Mouse (Mus musculus) cortical plate, adult 2 months (tissue): ENCODE measurements around the gene Elmod2. TPM values are rescaled to one million over a fixed set of nuclear protein-coding genes. Genes with fewer than 3 reads are reported as not detected.
A peak's percentile ranks its signal among the peaks of the same experiment; 100 is the strongest.
"Not testable (repeated sequence)": the region's sequence is repeated elsewhere in the genome, so short reads cannot be mapped to it uniquely, and the experiment has no call there.

Source experiments
- H3K27ac ChIP-seq: fragments of 200-500 bp; 2 replicates; pipeline ENCODE4 v1.5.1; 2012; ENCODE audit warnings: low read length, control low read depth, inconsistent platforms; ENCODE audit not compliant: insufficient read depth
- H3K4me1 ChIP-seq: fragments of 200-500 bp; 2 replicates; pipeline ENCODE4 v1.6.1; 2011; ENCODE audit warnings: low read length; ENCODE audit not compliant: control insufficient read depth, insufficient read depth
- H3K4me3 ChIP-seq: fragments of 200-500 bp; 2 replicates; pipeline ENCODE4 v1.5.1; 2011; ENCODE audit warnings: mild to moderate bottlenecking, low read length, control low read depth; ENCODE audit not compliant: insufficient read depth
- CTCF ChIP-seq: fragments of 200-500 bp; IDR thresholded peaks from 2 replicates; pipeline ENCODE4 v1.5.1; 2011; ENCODE audit warnings: mild to moderate bottlenecking, control low read depth, low read length; ENCODE audit not compliant: insufficient read depth; ENCODE audit errors: extremely low read depth
- POLR2A ChIP-seq: fragments of 200-500 bp; IDR thresholded peaks from 2 replicates; pipeline ENCODE4 v1.6.1; 2011; ENCODE audit warnings: mild to moderate bottlenecking, low read length, control low read depth; ENCODE audit not compliant: insufficient read depth; ENCODE audit errors: extremely low read depth
- polyA plus RNA-seq: library from polyadenylated mRNA; depleted of rRNA; stranded (reverse); fragments of >200 nt; gene quantifications from 2 replicates; pipeline ENCODE4 v1.2.3, GENCODE M21; 2012

Elmod2 gene
- polyA plus RNA-seq, 1 experiment, result 9.4 TPM

DNA sequence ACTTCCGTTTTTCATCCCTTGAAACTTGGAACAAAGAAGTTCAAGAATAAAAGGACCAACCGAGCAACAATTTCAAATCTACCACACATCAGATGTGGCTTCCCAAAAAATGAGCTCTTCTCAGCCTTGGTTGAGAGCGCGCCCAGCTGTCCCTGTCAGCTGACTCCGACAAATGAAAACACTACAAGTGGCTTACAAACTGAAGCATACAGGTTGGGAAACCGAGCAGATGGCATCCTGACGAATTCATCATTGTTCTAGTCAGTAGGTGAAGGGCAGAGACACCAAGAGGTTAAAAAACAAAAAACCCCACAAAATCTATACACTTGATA lies 753 bp downstream of the Elmod2 start:
- Histone ChIP-seq H3K4me3 (peak overlapping the region; percentile 72), H3K4me1 (no peaks in the 10 kb centered on the region), H3K27ac (no peak overlapping the region)
- TF ChIP-seq POLR2A, result no peak
- no peak for TF ChIP-seq CTCF

- no peak for TF ChIP-seq POLR2A
- no peak for TF ChIP-seq CTCF
- Histone ChIP-seq H3K4me1 (no peaks in the 10 kb centered on the region), H3K4me3 (no peak overlapping the region), H3K27ac (no peak overlapping the region)
These were observed 4.4 kb downstream of the Elmod2 start for GRCm38 (mm10) chr8:83327889-83328288.

DNA sequence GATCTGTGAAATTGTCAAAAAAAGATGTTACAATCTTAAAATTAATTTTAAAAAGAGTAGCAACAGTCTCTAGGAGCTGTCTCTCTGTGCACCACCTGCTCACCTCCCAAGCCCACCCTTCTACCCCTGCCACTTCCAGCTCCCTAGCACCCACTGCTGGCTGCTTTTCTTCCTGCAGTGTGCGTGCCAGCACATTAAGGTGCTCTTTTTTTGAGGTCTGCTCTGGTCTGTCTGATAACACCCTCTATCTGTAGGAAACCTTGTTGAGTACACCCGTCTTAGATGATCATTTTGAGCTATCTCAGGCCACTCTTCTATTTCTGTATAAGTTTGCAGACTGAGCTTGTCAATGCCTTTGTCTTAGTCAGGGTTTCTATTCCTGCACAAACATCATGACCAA lies 9.2 kb downstream of the Elmod2 start:
- Histone ChIP-seq H3K4me1 (no peaks in the 10 kb centered on the region), H3K27ac (no peak overlapping the region), H3K4me3 (no peak overlapping the region)
- no peak for TF ChIP-seq POLR2A
- TF ChIP-seq CTCF, result no peak

- Histone ChIP-seq H3K4me1 (no peaks in the 10 kb centered on the region), H3K27ac (no peak overlapping the region), H3K4me3 (no peak overlapping the region)
- no peak for TF ChIP-seq CTCF
- TF ChIP-seq POLR2A, result no peak
These were observed 9.9 kb downstream of the Elmod2 start for GRCm38 (mm10) chr8:83322374-83322773.

GRCm38 (mm10) chr8:83320543-83320942 lies 11.7 kb downstream of the Elmod2 start:
- no peak for TF ChIP-seq POLR2A
- no peak for TF ChIP-seq CTCF
- Histone ChIP-seq H3K4me1 (no peaks in the 10 kb centered on the region), H3K27ac (no peak overlapping the region), H3K4me3 (no peak overlapping the region)

DNA sequence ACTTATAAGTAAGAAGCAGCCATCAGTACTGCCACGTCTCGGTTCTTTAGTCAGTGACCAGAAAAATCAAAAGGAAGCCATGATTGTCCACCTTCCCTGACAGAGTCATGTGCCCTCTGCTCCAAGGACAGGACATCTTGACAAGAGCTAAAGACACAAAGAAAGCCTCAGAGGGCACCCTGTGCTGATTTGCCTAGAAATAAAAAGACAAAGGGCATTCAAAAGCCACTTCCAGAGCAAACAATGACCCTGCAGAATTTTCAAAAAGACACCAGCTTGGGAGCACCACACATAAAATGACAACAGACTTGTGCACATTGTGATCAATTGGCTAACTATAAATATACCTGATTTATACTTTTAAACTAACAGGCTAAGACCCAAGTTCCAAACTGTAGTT lies 16.6 kb downstream of the Elmod2 start:
- Histone ChIP-seq H3K4me3 (no peak overlapping the region), H3K4me1 (no peaks in the 10 kb centered on the region), H3K27ac (no peak overlapping the region)
- no peak for TF ChIP-seq POLR2A
- no peak for TF ChIP-seq CTCF

GRCm38 (mm10) chr8:83315084-83315483 lies 17.2 kb downstream of the Elmod2 start:
- H3K4me3 ChIP-seq, H3K27ac ChIP-seq, H3K4me1 ChIP-seq: not testable (repeated sequence)

DNA sequence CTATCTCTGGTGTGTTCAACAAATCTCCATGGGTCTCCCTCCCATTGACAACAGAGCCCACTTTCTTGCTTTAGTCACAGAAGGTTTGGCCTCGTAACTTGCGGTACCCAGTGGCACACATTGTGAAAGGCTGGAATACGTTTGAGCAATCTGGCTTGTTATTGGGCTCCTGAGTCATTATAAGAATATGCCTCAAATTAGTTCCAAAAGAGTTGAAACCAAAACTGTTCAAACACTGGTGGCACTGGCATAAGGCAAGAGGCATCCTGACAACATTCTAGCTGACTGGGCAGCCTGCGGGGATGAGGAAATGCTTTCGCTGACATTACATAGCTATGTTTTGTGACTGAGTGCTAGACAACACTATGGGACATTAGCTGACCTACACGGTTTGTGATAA lies 22.4 kb downstream of the Elmod2 start:
- no peaks in the 10 kb centered on the region for H3K4me1 ChIP-seq
- no peak overlapping the region for H3K27ac ChIP-seq
- H3K4me3 ChIP-seq, result no peak overlapping the region
- TF ChIP-seq CTCF (no peak), POLR2A (no peak)

- no peak for TF ChIP-seq CTCF
- Histone ChIP-seq H3K4me1 (no peaks in the 10 kb centered on the region), H3K4me3 (no peak overlapping the region), H3K27ac (no peak overlapping the region)
These were observed 27.3 kb downstream of the Elmod2 start for GRCm38 (mm10) chr8:83304946-83305345.

DNA sequence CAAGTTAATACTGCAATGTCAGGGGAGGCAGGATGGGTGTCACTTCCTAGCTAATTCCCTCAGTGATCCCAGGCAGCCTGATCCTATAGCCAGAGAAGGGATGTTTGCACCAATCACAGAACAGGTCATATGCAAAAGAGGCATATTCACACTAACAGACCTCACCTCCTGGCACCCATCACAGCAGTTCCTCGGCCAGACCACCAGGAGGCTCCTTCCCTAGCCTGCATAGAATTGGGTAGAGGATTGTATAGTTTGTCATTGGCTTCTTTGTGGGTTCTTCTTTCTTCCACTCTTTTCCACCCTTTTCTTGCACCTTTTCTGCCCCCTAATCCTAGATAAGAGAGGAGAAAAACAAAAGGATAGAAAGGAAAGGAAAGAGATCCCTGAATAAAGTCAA lies 32.2 kb downstream of the Elmod2 start:
- H3K4me3 ChIP-seq, result no peak overlapping the region
- no peak overlapping the region for H3K27ac ChIP-seq
- no peaks in the 10 kb centered on the region for H3K4me1 ChIP-seq
- TF ChIP-seq POLR2A (no peak), CTCF (0 out of 2 replicates have a peak, but pooled peaks have one; percentile 10)

DNA sequence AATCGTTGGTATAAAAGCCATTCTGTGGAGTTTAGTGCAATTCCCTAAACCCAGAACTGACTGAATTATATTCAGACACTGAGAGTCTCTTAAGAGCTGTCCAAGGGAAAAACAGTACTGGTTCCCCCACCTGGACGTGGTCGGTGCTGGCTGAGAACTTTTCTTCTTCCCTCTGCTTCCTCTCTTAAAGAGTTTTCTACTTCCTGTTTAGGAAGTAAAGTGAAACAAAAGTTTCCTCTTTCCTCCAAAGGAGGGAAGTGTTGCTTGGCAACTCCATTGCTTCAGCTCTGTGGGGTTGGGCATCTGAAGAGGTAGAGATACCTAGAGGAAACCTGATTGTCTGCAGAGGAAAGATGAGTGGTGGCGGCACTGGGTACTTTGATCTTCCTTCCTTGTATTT lies 34.9 kb downstream of the Elmod2 start:
- no peak for TF ChIP-seq POLR2A
- TF ChIP-seq CTCF, result no peak
- Histone ChIP-seq H3K4me3 (no peak overlapping the region), H3K27ac (no peak overlapping the region), H3K4me1 (no peaks in the 10 kb centered on the region)

DNA sequence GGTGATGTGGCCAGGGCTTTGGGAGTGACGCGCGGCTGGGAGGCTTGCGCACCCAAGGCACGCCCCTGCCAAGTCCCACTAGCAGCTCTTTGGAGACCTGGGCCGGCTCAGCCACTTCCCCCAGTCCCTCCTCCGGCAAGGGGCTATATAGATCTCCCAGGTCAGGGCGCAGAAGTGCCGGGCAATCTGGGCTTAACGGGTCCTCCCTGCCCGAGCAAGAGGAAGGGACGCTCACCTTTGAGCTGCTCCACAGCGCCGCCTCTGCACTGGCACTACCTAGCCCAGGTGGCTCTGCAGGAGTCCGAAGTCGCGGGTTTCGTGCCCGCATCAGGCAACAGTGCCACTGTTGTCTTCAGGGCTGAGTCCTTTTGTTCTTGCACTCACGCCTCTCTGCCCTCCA lies 42.1 kb downstream of the Elmod2 start, which contains the start of gene Ucp1:
TSS of gene Ucp1 (plus strand) at position 177 of the 400 bp plus-strand sequence.
- no peak within 1 kb of the TSS for H3K4me3 ChIP-seq
- no peaks in the 10 kb centered on the region for H3K4me1 ChIP-seq
- TF ChIP-seq POLR2A (no peak), CTCF (no peak)
- no peak within 1 kb of the TSS for H3K27ac ChIP-seq
